Mouse (Mus musculus) limb, embryonic 14.5 days (tissue): ENCODE data around the gene Dcakd. TPM values are rescaled to one million over a fixed set of nuclear protein-coding genes. Genes with fewer than 3 reads are reported as not detected.

ENCODE experiments used
- ATAC-seq: fragments of 200-750 bp; cut with Nextera tagmentation; 2 replicates; pipeline ENCODE4 v1.8.0; 2017; ENCODE audit warnings: low read depth, moderate number of reproducible peaks, moderate TSS enrichment; ENCODE audit not compliant: low FRiP score
- DNase-seq: peaks from one replicate; pipeline ENCODE4 v3.0.0-alpha.2; 2015; ENCODE audit warnings: low spot score
- H3K27ac ChIP-seq: fragments of 300-500 bp; sonication (generic); replicated peaks from 2 replicates; pipeline ENCODE4 v1.5.1; 2014; ENCODE audit warnings: low read depth, mild to moderate bottlenecking, low read length, moderate library complexity, mixed read lengths
- H3K27me3 ChIP-seq: fragments of 300-500 bp; sonication (generic); 2 replicates; pipeline ENCODE4 v1.6.1; 2014; ENCODE audit warnings: low read length, mixed read lengths; ENCODE audit not compliant: control insufficient read depth, insufficient read depth
- H3K36me3 ChIP-seq: fragments of 300-500 bp; sonication (generic); 2 replicates; pipeline ENCODE4 v1.6.1; 2014; ENCODE audit warnings: mild to moderate bottlenecking, low read length, moderate library complexity, mixed read lengths; ENCODE audit not compliant: control insufficient read depth, insufficient read depth
- H3K4me1 ChIP-seq: fragments of 300-500 bp; sonication (generic); 2 replicates; pipeline ENCODE4 v1.6.1; 2014; ENCODE audit warnings: antibody characterized with exemption, low read length, mixed read lengths; ENCODE audit not compliant: control insufficient read depth, insufficient read depth
- H3K4me2 ChIP-seq: fragments of 300-500 bp; sonication (generic); replicated peaks from 2 replicates; pipeline ENCODE4 v1.6.1; 2014; ENCODE audit warnings: low read depth, mild to moderate bottlenecking, low read length, moderate library complexity; ENCODE audit not compliant: severe bottlenecking
- H3K4me3 ChIP-seq: fragments of 300-500 bp; sonication (generic); replicated peaks from 2 replicates; pipeline ENCODE4 v1.5.1; 2014; ENCODE audit warnings: low read length
- H3K9ac ChIP-seq: fragments of 300-500 bp; sonication (generic); 2 replicates; pipeline ENCODE4 v1.6.1; 2014; ENCODE audit warnings: mild to moderate bottlenecking, low read depth, low read length, moderate library complexity; ENCODE audit not compliant: severe bottlenecking
- H3K9me3 ChIP-seq: fragments of 300-500 bp; sonication (generic); 2 replicates; pipeline ENCODE4 v1.6.1; 2016; ENCODE audit warnings: low read length; ENCODE audit not compliant: control insufficient read depth
- POLR2A ChIP-seq: fragments of 200-500 bp; IDR thresholded peaks from 2 replicates; pipeline ENCODE4 v1.8.0; 2012; ENCODE audit warnings: inconsistent platforms, mild to moderate bottlenecking, moderate library complexity, borderline replicate concordance; ENCODE audit not compliant: insufficient read depth, insufficient read length; ENCODE audit errors: extremely low read depth
- WGBS: fragments of 180-500 bp; shearing (Covaris S2); extraction: QIAGEN DNeasy Blood & Tissue Kit; methylation state at CpG from one replicate; pipeline ENCODE4 v1.1.7; 2014; 5-methylcytosine and 5-hydroxymethylcytosine counted together
- polyA plus RNA-seq, 2 experiments: library from polyadenylated mRNA; depleted of rRNA in 1 of 2; stranded (reverse) in 1 of 2; unstranded in 1 of 2; fragments of >200 nt; fragmentation: Nextera tagmentation in 1 of 2; extraction: Ambion mirVana in 1 of 2; gene quantifications; 2 replicates each; pipeline versions ENCODE4 v1.2.1 to v1.2.3; 2012 to 2014

Gene Dcakd
- polyA plus RNA-seq, 2 experiments: 173 to 182 TPM

DNA sequence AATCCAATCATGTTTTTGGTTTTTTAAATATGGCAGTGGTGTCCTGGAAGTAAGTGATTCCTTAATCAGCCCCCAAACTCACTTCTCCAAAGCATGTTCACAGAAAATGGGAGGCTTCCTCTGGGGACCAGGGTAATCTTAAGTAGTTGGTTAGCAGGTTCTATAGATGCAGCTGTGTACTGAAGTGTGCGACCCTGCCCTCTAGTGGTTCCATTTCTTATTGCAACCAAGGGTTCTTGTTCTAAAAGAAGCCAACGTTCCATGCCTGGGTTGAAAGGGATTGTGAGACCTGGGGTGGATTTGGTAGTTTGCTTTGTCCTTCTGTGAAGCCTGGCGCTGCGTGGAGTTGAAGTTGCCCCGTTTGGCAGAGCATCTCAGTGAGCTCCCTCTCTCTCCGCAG is 26.7 kb upstream of the Dcakd start:
- H3K9ac ChIP-seq: no peak overlapping the region
- no peaks in the 10 kb centered on the region for H3K27me3 ChIP-seq
- 52% methylated on average over 6 of the region's 6 CpGs for WGBS
- no peak for ATAC-seq
- H3K4me3 ChIP-seq: no peak overlapping the region
- H3K27ac ChIP-seq: no peak overlapping the region
- no peaks in the 10 kb centered on the region for H3K4me1 ChIP-seq
- no peak overlapping the region for H3K4me2 ChIP-seq
- TF ChIP-seq POLR2A: no peak
- no peaks in the 10 kb centered on the region for H3K9me3 ChIP-seq
- H3K36me3 ChIP-seq: peaks cover 75% of the 10 kb centered on the region
- DNase-seq: peak; percentile 89

DNA sequence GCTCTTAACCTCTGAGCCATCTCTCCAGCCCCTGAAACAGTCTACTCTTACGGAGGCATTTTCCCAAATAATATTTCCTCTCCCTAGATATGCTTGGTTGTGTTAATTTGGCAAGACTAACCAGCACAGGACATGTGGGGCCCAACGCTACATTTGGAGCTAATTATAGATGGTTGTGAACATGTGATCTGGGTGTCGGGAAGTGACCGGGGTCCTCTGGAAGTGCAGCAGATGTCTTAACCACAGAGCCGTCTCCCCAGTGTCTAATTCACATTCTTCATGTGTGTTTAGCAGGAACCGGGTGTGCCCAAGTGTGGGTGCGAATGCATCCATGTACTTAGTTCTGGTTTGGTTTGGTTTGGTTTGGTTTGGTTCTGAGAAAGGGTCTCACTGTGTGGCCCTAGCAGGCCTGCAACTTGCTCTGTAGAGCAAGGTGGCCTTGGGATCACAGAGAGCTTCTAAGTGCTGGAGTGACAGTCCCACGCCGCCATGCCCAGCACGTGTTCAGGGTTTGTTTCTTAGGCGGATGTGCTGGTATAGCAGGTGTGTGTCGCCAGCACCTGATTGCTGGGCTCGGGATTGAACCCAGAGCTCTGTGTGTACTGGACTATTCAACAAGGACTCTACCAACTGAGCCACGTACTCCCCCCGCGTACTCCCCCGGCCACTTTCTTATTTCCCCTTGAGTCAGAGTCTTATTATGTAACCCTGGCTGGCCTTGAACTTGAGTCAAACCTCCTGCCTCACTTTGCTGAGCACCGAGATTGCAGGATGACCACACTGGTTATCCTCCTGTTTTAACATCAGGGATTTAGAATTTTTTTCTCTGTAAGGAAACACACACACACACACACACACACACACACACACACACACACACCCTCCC is 25.3 kb upstream of the Dcakd start:
- Histone ChIP-seq H3K27ac (no peak overlapping the region), H3K9me3 (no peaks in the 10 kb centered on the region), H3K4me3 (no peak overlapping the region), H3K36me3 (peaks cover 65% of the 10 kb centered on the region), H3K4me2 (no peak overlapping the region), H3K27me3 (no peaks in the 10 kb centered on the region), H3K4me1 (no peaks in the 10 kb centered on the region), H3K9ac (no peak overlapping the region)
- TF ChIP-seq POLR2A: no peak
- ATAC-seq (no peak), DNase-seq (no peak)
- WGBS: 88% methylated on average over 18 of the region's 18 CpGs

DNA sequence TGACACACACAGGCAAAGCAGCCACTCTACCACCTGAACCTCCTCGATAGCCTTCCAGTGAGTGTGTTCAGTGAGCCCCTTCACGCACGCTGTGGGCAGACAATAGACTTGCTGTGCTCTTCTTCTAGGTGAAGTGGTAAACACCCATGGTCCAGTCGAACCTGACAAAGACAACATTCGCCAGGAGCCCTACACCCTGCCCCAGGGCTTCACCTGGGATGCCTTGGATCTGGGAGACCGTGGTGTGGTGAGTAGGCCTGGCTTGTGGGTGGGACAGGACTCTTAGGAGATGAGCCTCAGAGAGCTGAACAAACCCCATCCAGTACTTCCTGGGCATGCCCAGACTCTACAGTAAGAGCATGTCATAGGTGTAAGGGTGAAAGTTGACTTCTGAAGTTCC is 23.9 kb upstream of the Dcakd start:
- Histone ChIP-seq H3K4me1 (no peaks in the 10 kb centered on the region), H3K9me3 (no peaks in the 10 kb centered on the region), H3K27ac (no peak overlapping the region), H3K36me3 (peaks cover 58% of the 10 kb centered on the region), H3K4me2 (no peak overlapping the region), H3K4me3 (no peak overlapping the region), H3K9ac (no peak overlapping the region), H3K27me3 (no peaks in the 10 kb centered on the region)
- no peak for ATAC-seq
- 83% methylated on average over 6 of the region's 6 CpGs for WGBS
- DNase-seq: no peak
- TF ChIP-seq POLR2A: no peak

DNA sequence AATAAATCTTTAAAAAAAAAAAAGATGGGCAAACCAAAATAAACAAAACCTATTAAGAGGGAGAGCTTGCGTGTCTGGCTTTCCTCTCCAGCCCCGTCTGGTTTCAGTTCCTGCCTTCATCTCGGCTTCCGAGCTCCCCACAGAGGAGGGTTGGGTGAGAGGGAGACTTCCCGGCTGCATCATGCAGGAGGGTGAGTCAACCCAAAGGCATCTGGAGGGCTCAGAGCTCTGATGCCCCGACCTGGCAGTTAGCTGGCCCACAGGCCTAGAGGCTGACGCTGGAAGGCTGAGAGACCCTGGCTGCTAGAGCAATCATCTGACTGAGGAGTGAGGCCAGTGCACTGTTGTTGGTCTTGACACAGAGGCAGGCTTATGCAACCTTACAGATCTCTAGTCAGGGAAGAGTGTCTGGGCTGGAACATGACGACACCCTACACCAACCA is 23.1 kb upstream of the Dcakd start:
- Histone ChIP-seq H3K27ac (no peak overlapping the region), H3K36me3 (peaks cover 57% of the 10 kb centered on the region), H3K4me1 (no peaks in the 10 kb centered on the region), H3K9me3 (no peaks in the 10 kb centered on the region), H3K27me3 (no peaks in the 10 kb centered on the region), H3K4me3 (no peak overlapping the region), H3K9ac (no peak overlapping the region), H3K4me2 (no peak overlapping the region)
- no peak for TF ChIP-seq POLR2A
- ATAC-seq: no peak
- WGBS: 70% methylated on average over 8 of the region's 8 CpGs
- DNase-seq: no peak

DNA sequence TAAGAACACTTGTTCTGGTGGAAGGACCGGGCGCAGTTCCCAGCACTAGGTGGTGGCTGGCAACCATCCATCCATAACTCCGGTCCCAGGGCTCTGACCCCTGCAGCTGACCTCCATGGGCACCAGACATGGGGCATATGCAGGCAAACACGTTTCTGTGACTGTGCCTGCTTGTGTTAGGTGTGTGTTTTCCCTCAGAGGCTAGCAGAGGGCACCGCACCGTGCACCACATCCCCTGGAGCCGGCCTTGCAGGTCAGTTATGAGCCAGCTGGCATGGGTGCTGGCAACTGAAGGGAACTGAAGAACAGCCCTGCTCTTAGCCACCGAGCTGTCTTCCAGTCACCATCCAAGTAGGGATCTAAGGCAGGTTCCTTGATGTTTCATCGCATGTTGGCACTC is 22.0 kb upstream of the Dcakd start:
- DNase-seq (no peak), ATAC-seq (no peak)
- Histone ChIP-seq H3K27ac (no peak overlapping the region), H3K27me3 (no peaks in the 10 kb centered on the region), H3K36me3 (peaks cover 56% of the 10 kb centered on the region), H3K4me1 (no peaks in the 10 kb centered on the region), H3K9me3 (no peaks in the 10 kb centered on the region), H3K4me3 (no peak overlapping the region), H3K9ac (no peak overlapping the region), H3K4me2 (no peak overlapping the region)
- TF ChIP-seq POLR2A: no peak
- 91% methylated on average over 8 of the region's 9 CpGs for WGBS
